Mouse (Mus musculus): ENCODE measurements around the gene Zfp977. TPM values are rescaled to one million over a fixed set of nuclear protein-coding genes. Genes with fewer than 3 reads are reported as not detected.
"Not testable (repeated sequence)": the region's sequence is repeated elsewhere in the genome, so short reads cannot be mapped to it uniquely, and the experiment has no call there.

The Zfp977 gene
- 1 to 10 TPM; 3.0 to 4.5 TPM for total RNA-seq (2021)

- intact Hi-C loops (cut with DNase I); DNase-seq: not testable (repeated sequence)
Observed at GRCm38 (mm10) chr7:42592413-42592812, at the start of gene Zfp977. Gene Zfp977, minus strand, starts transcription at chr7:42592547.

- DNase-seq; intact Hi-C loops (cut with DNase I): not testable (repeated sequence)
Observed at GRCm38 (mm10) chr7:42631031-42631430, 38.7 kb upstream of the Zfp977 start.

DNA sequence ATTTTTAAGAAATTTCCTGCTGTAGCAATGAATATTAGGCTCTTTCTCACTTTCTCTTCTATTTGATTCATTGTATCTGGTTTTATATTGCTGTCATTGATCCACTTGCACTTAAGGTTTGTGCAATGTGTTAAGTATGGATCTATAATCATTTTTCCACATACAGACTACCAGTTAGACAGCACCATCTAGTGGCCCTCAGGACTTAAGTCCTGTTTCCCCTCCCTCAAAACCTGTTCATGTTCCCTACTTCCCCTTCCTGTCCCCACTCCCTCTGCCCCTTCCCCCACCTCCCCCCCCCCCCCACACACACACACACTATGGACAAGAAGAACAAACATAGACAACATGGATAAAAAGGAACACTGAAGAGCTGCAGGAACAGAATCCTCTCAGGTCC, 3.3 kb upstream of the Zfp977 start:
- not testable (repeated sequence) for DNase-seq

DNA sequence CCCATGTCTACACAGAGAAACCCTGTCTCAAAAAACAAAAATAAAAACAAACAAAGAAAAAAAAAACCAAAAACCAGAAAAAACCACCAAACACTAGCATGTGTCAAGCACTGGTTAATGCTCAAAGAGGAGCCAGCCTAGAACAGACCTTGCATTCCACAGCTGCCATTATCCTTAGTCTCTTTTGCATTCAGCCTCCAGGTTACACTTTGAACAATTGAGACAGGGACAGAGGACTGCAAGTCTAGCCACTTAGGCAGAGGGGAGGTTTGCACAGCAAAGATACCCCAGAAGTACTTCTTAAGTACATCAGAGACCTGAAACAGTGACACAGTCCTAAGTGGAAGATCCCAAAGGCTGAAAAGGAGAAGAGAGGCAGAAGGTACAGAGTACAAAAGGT, 1.0 kb downstream of the Zfp977 start:
- intact Hi-C loops (cut with DNase I); DNase-seq: not testable (repeated sequence)

More for the DNA sequence above, 3.3 kb upstream of the Zfp977 start:
- intact Hi-C loops (cut with DNase I), result not testable (repeated sequence)

DNA sequence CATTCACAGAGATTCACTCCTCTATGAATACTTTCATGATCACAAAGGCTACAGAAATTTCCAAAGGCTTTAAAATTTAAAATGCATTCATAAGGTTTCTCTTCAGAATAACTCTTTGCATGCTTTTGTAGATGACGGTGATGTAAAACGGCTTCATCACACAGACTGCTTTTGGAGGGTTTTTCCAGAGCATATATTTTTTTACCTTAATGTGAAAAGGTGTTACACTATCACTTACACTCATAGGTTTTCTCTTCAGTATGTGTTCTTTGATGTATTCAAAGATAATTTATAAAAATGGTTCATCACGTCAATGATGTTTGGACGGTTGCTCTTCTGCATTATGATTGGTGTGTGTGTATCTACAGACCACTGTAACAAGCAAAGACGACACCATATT, 13.9 kb downstream of the Zfp977 start, which contains the start of gene Gm21028:
Gene Gm21028 (minus strand): TSS at position 101 of the 400 bp plus-strand sequence.
- intact Hi-C loops (cut with DNase I), result no loop called here
- DNase-seq, result no peak

DNA sequence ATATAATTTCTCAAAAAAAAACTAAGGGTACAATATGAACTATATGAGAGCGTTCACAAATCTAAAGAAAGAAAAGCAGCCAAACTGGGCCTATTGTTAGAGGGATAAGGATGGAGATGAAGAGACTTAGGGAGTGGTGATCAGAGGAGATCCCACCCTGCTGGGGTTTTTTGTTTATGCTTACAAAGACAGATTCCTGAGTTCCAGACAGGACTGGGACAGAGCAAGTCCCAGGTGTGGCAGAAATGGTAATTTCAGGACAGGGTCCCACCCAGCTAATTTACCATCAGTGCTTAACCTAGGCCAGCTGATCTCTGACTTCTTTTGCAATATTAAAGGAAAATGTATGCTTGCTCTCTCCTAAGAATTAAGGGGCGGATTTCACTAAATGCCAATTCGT, 40.6 kb downstream of the Zfp977 start:
- intact Hi-C loops (cut with DNase I), result no loop called here
- DNase-seq, result no peak

Small RNAs within 50 kb of the gene (microRNA-seq; reads per million reads assigned to microRNA genes)
- gene Gm24938, result not detected

Other genes with a start within 250 kb of the Zfp977 start
- gene 4933421I07Rik, start 144.4 kb downstream of the Zfp977 start, total RNA-seq (2021), result not detected
- 10 to 100 TPM; 23.6 to 23.9 TPM for gene Zfp141, start 86.8 kb downstream of the Zfp977 start, total RNA-seq (2021)
- not detected for gene Gm21028, start 14.0 kb downstream of the Zfp977 start, total RNA-seq (2021)
- 1 to 10 TPM; 4.7 to 5.2 TPM for gene Zfp976, start 50.0 kb upstream of the Zfp977 start, total RNA-seq (2021)
- gene Zfp975, start 100.2 kb upstream of the Zfp977 start, total RNA-seq (2021), result 1 to 10 TPM; 8.7 to 8.9 TPM
- not detected for gene Gm17067, start 134.5 kb upstream of the Zfp977 start, total RNA-seq (2021)
- gene Vmn2r62, start 201.0 kb upstream of the Zfp977 start, total RNA-seq (2021), result not detected